Mouse (Mus musculus) NIH3T3 (cell line): ENCODE measurements around the gene Hcar2.

ENCODE experiments used
- DNase-seq: peaks from one replicate; pipeline ENCODE4 v3.0.0-alpha.2; 2012; ENCODE audit warnings: low read depth

Hcar2 gene

DNA sequence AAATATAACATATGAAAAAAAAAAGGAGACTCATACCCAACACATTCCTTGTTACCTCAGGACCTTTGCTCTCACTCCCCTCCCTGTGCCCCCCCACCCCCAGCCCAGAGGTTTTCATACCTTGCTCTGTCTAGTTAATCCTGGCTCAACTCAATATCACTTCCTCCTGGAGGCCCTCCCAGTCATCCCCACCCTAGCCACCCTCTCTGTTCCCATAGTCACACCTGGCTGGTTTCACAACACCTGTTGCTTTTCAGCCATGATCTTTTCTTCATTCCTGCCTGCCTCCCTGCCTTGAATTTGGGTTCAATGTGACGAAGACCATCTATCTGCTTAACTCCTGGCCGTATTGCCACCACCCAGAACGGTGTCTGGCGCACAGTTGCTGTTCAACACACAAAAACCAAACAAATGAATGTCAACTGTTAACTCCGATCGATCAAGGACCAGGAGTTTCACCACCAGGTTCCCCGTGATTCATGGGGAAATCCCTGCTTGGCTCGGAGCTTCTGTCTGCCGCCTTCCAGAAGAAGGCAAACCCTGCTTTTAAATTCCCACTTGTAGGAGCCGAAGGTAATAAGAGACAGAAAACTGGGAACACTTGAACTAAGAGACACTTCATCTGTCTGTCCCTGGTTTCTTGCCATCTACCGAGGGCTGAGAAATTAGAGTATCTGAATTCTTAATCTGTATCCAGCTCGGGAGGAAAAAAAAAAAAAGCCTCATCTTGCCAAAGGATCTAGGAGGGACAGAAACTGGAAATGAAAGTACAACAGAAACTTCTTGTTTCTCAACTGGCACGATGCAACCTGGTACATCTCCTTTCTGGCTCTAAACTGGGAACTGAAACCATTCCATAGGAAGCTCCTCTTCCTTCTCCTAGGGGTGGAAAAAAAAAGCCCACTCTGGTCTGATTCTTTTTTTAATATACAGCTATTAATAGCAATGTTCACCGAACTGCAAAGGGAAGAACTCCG, 2.6 kb downstream of the Hcar2 start:
- no peak for DNase-seq

DNA sequence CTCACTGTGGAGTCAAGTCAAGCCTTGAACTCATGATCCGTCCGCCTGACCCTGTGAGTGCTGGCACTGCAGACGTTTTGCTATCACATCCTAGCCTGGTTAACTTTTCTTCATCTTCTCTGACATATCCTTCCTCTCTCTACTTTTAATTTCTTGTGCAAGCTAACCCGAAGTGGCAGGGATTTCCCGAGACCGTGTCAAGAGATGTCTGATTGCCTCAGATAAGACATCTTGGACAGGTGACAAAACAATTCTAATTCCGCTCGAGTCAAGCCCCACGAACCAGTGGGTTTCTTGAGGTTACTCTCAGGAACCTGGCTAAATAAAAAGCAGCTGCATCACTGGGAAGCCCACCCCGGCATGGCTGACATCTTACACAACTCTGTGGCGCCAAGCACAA, 6.5 kb downstream of the Hcar2 start:
- no peak for DNase-seq

DNA sequence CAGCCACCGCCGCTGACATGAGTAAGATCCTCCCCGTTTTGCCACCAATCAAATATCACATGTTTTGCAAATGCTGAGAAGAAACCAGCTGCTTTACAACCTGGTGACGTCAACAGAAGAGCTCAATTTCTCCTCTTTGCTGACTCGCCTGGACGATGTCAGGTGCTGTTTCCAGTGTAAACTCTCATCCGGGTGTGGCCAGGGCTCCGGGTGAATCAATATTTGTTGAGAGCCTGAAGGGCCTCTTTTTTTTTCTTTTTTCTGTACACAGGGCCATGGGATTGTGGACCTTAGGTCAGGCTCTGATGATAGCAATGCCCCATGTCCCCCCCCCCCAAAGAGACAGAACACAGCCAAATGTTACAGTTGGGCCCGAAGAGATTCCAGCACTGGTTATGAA, 10.8 kb downstream of the Hcar2 start:
- DNase-seq, result no peak

DNA sequence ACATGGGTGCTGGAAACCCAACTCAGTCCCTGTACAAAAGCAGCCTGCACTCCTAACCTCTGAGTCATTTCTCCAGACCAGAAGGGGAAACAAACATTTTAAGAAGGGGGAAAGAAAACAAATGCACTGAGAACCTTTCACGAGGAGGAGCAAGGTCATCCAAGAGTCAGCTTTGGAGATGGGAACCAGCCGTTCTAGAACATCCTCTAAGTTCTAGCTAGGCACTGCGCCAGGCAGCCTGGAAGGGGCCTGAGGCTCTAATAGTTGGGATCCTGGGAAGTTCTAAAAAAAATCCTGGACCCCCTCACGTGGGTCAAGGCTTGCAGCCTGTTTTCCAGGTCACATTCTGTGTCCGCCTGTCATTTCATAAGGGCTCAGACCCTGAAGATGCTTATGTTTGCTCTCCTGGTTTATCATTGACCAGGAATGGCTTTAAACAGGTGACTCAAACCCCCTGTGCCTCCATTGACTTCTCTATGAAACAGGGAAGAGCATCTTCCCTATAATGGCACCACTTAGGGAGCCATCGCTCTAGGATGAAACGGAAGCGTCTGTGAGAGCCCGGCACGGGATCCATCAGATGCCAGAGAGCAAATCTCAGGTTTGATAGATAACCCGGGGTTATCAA, 11.3 kb downstream of the Hcar2 start:
- DNase-seq, result no peak

DNA sequence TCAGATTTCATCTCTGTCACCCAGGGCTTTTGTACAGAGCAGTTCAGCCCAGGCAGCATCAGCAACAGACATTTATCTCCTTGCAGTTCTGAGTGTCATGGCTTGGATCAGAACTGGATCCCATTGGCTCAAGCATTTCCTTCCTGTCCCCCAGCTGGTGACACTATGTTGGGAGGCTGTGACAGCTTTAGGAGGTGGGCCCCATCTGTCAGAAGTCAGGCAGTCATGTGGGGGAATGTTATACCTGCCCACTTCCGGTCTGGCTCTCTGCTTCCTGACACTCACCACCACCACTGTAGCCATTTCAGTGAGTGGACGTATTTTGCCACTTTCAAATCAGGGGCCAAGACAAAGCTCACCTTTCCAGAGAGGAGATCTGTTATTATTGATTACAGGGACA, 13.9 kb downstream of the Hcar2 start:
- DNase-seq, result no peak

DNA sequence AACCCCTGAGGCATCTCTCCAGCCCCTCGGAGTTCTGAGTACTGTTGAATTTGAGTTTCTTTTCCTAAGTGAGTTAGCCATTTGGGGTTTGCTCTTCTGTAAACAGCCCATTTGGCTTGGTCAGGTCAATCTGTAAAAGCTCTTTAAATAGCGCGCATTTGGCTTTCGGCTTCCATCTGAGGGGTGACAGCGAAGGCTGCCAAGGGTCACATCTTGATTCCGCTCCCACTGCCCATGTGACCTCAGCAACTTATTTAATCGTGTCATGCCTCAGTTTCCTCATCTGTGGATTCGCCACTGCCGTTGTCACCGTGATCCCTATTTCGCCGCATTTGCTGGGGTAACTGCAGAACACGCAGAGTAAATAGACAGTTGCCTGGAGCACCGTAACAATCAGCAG, 21.0 kb downstream of the Hcar2 start:
- DNase-seq, result no peak

DNA sequence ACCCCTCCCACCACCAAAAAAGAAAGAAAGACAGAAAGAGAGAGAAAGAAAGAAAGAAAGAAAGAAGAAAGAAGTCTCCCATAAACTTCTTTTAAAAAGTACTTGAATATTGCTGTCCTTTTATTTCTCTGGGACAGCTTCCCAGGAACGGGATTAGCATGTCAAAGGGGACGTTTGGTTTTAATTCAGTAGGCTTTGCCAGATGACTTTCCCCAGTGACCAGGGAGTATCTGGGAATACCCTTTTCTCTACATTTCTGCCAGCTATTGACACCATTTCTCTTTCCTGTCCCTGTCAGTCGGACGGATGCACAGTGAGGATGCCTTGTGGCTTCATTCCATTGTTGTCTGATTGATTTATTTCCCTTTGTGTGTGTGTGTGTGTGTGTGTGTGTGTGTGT, 21.5 kb downstream of the Hcar2 start:
- no peak for DNase-seq

DNA sequence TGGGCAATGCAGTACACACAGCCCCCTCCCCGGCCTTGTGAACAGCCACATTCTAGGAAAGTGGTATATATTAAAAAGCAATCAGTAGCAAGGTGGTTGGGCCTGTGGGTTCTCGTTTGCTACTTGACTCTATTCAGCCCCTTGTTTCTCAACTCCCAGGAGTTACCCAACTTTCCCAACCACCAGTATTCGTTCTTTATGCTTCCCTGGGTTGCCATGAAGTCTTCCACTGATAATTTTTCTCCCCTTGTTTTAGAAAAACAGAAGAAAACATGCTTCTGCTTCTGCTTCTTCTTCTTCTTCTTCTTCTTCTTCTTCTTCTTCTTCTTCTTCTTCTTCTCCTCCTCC, 22.4 kb downstream of the Hcar2 start:
- no peak for DNase-seq

DNA sequence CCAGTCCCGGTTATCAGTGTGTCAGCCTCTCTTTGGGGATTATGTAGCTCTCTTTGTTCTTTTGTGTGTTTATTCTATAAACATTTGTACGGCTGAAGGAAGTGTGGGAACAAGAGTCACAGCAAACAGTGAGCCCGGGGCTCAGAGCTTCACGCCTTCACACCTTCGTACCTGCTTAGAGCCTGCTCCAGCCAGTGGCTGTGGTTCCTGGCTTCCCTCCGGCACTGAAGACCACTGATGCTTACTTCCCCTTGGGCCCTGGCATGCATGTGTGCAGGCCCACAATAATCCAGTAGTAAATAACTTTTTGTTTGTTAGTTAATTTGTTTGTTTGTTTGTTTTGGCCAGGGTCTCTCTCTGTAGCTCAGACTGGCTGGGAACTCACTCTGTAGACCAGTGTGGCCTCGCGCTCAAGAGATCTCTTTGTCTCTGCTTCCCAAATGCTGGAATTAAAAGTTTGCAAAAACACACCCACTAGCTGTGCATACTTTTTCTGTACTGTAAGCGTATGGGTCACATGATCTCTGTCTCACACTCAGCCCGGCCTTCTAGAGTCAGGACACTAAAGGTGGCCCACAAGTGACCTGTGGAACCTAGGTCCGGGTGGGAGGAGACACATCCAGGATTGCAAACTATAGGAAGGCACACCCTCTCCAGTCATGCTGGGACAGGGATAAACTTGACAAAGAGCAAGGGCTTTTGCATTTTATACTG, 22.9 kb downstream of the Hcar2 start:
- DNase-seq, result no peak

DNA sequence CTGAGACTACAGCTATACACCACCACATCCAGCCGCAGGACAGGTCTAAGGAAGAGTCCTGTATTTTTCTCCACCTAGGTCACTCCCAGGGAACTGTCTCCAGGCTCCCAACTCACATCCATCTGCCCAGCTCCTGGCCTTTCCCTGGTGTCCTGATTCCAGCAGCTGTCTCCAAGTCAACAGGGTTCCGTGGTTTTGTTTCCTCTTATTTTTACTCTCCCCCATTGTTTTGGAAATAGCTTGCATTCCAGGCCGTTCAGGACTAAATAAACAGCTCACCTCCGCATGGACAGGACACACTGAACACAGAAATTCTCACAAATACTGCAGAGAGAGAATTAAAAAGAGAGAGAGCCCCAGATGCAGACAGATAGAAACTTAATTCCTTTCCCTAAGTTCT, 27.9 kb downstream of the Hcar2 start:
- no peak for DNase-seq

DNA sequence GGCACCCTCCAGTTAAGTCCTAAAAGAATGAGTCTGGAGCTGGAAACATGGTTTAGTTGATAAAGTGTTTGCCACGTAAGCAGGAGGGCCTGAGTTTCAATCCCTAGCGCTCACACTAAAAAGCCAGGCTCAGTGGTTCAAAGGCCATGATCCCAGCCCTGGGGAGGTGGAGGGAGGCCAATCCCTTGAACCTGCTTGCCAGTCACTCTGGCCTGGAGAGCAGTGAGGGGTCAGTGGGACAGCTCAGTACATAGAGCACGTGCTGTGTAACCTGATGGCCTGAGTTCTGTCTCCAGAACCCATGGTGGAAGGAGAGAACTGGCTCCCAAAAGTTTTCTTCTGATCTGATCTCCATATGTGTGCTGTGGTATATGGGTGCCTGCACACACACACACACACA, 30.5 kb downstream of the Hcar2 start:
- DNase-seq, result no peak

DNA sequence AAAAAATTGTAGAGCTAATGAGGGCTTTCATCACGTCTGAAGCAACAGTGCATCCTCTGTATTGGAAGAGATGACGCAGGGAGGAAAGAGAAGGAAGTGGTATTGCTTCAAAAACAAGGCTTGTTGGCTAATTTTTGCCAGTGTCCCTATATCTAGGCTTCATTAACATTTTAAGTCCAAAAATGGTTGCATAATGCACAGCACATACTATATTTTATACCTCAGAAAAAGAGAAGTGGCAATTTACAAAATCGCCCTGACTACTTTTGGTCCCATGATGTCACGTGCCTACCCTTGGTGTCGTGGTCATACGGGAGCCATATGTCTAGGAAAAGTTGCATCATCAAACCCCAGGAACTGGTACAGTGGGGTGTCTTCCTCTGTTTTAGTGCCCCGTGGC, 33.0 kb downstream of the Hcar2 start:
- no peak for DNase-seq

DNA sequence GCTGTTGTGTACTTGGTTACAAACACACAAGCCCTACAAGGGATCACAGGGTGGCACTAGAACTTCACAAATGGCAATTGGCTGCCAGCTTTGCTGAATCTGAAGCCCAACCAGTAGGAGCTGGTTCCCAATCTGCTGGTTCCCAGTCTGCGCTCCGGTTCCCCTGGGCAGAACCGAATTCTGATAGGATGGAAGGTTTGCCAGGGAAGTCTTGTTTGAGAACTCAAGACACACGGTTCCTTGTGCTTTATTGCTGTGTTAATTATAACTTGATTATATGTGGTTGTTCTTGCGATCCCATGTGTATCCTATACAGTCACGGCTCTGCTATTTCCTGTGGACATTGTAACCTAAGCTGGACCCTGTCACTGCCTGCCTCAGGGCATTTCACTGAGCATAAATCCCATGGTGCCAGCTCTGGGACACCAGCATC, 37.6 kb downstream of the Hcar2 start:
- DNase-seq, result peak; percentile 78

DNA sequence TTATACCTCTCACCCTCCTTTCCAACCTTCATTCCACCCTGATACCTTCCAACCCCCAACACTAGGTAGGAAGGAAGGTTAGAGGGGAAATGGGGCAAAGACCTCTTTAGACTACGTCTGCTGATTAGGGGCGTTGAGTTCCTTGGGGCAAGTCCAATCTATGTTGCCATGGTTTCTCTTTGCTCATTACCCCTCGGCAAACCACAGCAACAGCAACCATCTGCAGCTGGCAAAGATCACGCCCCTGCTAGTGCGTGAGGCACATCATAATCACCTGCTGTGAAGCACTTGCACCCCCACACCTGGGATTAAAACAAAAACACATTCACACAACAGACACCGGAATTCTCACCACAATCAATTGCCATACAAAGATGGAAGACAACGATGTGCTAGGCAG, 42.6 kb downstream of the Hcar2 start:
- no peak for DNase-seq

DNA sequence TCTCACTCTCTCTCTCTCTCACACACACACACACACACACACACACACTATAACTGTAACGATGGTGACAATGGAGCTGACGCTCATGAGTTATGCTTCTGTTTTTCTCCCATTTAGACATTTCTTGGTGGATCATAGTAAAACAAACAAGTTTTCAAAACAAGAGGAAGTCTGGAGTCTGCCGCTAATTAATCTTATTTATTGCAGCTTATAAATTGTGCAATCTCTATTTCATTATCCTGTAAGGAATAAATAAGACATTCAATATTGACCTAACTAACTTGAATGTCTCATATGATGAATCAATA, 44.1 kb downstream of the Hcar2 start:
- no peak for DNase-seq

DNA sequence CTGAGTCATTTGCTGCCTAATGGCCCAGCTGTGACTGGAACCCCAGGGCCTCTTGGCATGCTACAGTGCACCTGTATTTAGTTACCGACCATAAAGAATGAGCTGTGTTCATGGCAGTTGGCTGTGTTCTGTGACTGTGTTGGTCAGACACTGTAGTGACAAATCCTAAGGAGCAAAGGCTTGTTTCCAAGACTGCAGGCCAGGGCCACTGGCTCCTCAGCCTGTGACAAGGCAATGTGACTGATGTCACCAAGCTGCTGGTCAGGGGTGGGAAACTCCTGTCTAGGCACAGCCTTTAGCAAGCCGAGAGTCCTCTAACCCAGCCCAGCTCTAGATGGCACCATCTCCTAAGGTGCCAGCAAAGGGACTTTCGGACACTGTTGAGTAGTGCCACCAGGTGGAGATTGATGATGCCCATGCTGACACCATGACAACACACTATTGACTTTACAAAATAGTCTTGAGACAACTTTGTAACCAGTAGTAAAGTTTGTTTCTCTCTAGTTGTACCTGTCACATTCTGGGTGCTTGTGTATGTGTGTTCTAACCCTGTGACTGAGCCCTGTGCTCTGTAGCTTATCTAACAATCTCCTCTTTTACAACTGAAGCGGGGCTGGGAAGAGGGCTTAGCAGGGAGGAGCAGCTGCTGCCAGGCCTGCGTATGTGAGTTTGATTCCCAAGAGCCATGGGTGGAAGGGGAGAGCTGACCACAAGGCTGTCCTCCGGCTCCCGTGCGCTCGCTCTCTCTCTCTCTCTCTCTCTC, 44.6 kb downstream of the Hcar2 start:
- peak; percentile 30 for DNase-seq

DNA sequence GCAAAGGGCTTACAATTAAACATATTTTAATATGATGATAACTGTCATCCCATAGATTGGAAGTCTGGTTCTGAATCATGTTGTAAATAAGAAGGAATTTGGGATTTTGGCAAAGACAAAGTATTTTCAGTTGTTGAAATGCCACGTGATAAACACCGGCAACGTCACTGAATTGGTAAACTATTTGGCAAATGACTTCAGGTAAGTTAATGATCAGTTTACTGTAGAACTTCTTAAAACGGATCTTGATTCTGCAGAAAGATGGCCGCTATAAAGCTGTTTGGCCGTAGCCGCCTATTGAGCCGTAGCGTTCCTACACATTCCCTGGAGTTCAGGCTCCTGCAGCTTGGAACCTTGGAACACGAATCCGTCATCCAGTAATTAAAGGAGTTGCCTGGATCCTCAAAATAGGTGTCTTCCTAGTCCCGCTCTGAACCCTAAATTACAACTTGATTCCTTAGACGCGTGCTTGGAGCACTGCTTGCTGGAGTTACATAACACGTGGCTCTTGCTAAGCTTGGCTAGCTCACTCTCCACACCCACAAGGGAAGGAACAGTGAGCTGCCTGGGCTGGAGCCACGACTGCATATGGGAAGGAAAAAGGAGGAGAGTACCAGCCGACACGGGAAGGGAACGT, 46.2 kb downstream of the Hcar2 start:
- DNase-seq, result no peak

DNA sequence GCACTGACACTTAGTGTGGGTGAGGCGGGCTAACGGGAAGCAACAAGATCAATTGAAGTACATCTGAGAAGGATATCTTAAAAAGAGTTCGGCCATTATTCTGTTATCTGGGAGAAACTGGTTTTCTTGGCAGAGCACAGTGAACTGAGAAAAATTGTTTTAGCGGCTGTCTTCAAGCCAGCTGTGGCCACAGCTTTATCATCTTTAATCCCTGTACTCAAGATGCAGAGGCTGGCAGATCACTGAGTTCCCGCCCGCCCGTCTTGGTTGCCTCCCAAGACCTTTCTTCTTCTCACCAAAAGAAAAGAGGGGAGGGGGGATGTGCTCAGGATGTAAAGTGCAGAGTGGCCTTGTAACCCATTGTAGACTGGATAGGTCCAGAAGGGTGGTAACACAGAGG, 48.4 kb downstream of the Hcar2 start:
- no peak for DNase-seq
